Mouse (Mus musculus) cerebellum, adult 2 months (tissue): ENCODE measurements around the gene Secisbp2l. TPM values are rescaled to one million over a fixed set of nuclear protein-coding genes. Genes with fewer than 3 reads are reported as not detected.
A peak's percentile ranks its signal among the peaks of the same experiment; 100 is the strongest.

Experiments
- DNase-seq, 2 experiments: peaks; one replicate each; pipeline ENCODE4 v3.0.0; 2021
- H3K27ac ChIP-seq: fragments of 200-500 bp; 2 replicates; pipeline ENCODE4 v1.5.1; 2012; ENCODE audit warnings: low read length, control low read depth, inconsistent platforms; ENCODE audit not compliant: insufficient read depth
- H3K27me3 ChIP-seq: fragments of 200-500 bp; 2 replicates; pipeline ENCODE4 v1.6.1; 2012; ENCODE audit warnings: inconsistent platforms, mild to moderate bottlenecking, low read length, moderate library complexity; ENCODE audit not compliant: control insufficient read depth, insufficient read depth
- H3K4me1 ChIP-seq: fragments of 200-500 bp; 2 replicates; pipeline ENCODE4 v1.6.1; 2011; ENCODE audit warnings: low read length; ENCODE audit not compliant: control insufficient read depth, insufficient read depth
- H3K4me3 ChIP-seq: fragments of 200-500 bp; replicated peaks from 2 replicates; pipeline ENCODE3; 2011; ENCODE audit warnings: mild to moderate bottlenecking, low read depth, low read length, control low read depth; ENCODE audit not compliant: insufficient read depth
- CTCF ChIP-seq: fragments of 200-500 bp; IDR thresholded peaks from 2 replicates; pipeline ENCODE4 v1.5.1; 2011; ENCODE audit warnings: low read depth, mild to moderate bottlenecking, control low read depth, low read length, moderate library complexity, borderline replicate concordance; ENCODE audit not compliant: insufficient read depth
- POLR2A ChIP-seq: fragments of 200-500 bp; IDR thresholded peaks from 2 replicates; pipeline ENCODE4 v1.6.1; 2011; ENCODE audit warnings: low read length, control low read depth, borderline replicate concordance; ENCODE audit not compliant: insufficient read depth
- WGBS: fragments of 180-500 bp; shearing (Covaris S2); methylation state at CpG from one replicate; pipeline ENCODE4 v1.1.7; 2018; 5-methylcytosine and 5-hydroxymethylcytosine counted together
- polyA plus RNA-seq: library from polyadenylated mRNA; depleted of rRNA; stranded (reverse); fragments of >200 nt; gene quantifications from 2 replicates; pipeline ENCODE4 v1.2.3, GENCODE M21; 2012

Gene Secisbp2l
- polyA plus RNA-seq, 1 experiment, result 37.7 TPM

- 39% methylated on average over 1 of the region's 1 CpGs for WGBS
- DNase-seq, result no peak
- Histone ChIP-seq H3K27ac (no peak overlapping the region), H3K27me3 (no peaks in the 10 kb centered on the region), H3K4me1 (no peaks in the 10 kb centered on the region), H3K4me3 (no peak overlapping the region)
- TF ChIP-seq POLR2A (no peak), CTCF (no peak)
These were observed 23.2 kb upstream of the Secisbp2l start for GRCm38 (mm10) chr2:125805826-125806225.

GRCm38 (mm10) chr2:125801947-125802346 is 19.3 kb upstream of the Secisbp2l start:
- Histone ChIP-seq H3K4me1 (no peaks in the 10 kb centered on the region), H3K4me3 (no peak overlapping the region), H3K27me3 (no peaks in the 10 kb centered on the region), H3K27ac (no peak overlapping the region)
- TF ChIP-seq CTCF (no peak), POLR2A (no peak)
- DNase-seq, result no peak
- WGBS, result 60% methylated on average over 4 of the region's 4 CpGs

GRCm38 (mm10) chr2:125801038-125801437 is 18.4 kb upstream of the Secisbp2l start:
- Histone ChIP-seq H3K4me3 (no peak overlapping the region), H3K27ac (0 out of 2 replicates have a peak overlapping the region, but pooled peaks have one; percentile 30), H3K4me1 (no peaks in the 10 kb centered on the region), H3K27me3 (no peaks in the 10 kb centered on the region)
- DNase-seq, result peak in 1 of 2 experiments; percentile 19
- WGBS, result 67% methylated on average over 8 of the region's 8 CpGs
- no peak for TF ChIP-seq CTCF
- TF ChIP-seq POLR2A, result no peak

- 62% methylated on average over 4 of the region's 4 CpGs for WGBS
- H3K27ac ChIP-seq, result no peak overlapping the region
- DNase-seq, result peak in 1 of 2 experiments; percentile 39
- TF ChIP-seq CTCF, result no peak
- no peak for TF ChIP-seq POLR2A
- H3K4me1 ChIP-seq, result no peaks in the 10 kb centered on the region
- H3K27me3 ChIP-seq, result no peaks in the 10 kb centered on the region
- H3K4me3 ChIP-seq, result no peak overlapping the region
These were observed 17.8 kb upstream of the Secisbp2l start for GRCm38 (mm10) chr2:125800428-125800827.

GRCm38 (mm10) chr2:125797872-125798271 is 15.2 kb upstream of the Secisbp2l start:
- H3K27ac ChIP-seq, result no peak overlapping the region
- peaks cover 1% of the 10 kb centered on the region; the same call in 1 of the 2 replicates for H3K4me1 ChIP-seq
- no peak overlapping the region for H3K4me3 ChIP-seq
- DNase-seq, result no peak
- no peaks in the 10 kb centered on the region for H3K27me3 ChIP-seq
- TF ChIP-seq POLR2A (no peak), CTCF (no peak)

- no peak for TF ChIP-seq POLR2A
- TF ChIP-seq CTCF, result no peak
- DNase-seq, result no peak
- Histone ChIP-seq H3K4me3 (no peak overlapping the region), H3K27ac (no peak overlapping the region), H3K4me1 (peaks cover 2% of the 10 kb centered on the region; the same call in 1 of the 2 replicates), H3K27me3 (no peaks in the 10 kb centered on the region)
- 71% methylated on average over 2 of the region's 2 CpGs for WGBS
These were observed 12.4 kb upstream of the Secisbp2l start for GRCm38 (mm10) chr2:125795118-125795517.

GRCm38 (mm10) chr2:125794166-125794565 is 11.5 kb upstream of the Secisbp2l start:
- Histone ChIP-seq H3K4me1 (peaks cover 2% of the 10 kb centered on the region; the same call in 1 of the 2 replicates), H3K27me3 (no peaks in the 10 kb centered on the region), H3K4me3 (no peak overlapping the region), H3K27ac (no peak overlapping the region)
- TF ChIP-seq POLR2A (no peak), CTCF (no peak)
- DNase-seq, result no peak
- 81% methylated on average over 2 of the region's 2 CpGs for WGBS

- H3K27me3 ChIP-seq, result no peaks in the 10 kb centered on the region
- H3K4me3 ChIP-seq, result no peak overlapping the region
- H3K27ac ChIP-seq, result no peak overlapping the region
- WGBS, result 47% methylated on average over 11 of the region's 11 CpGs
- DNase-seq, result peak in 1 of 2 experiments; percentile 14
- no peak for TF ChIP-seq CTCF
- no peak for TF ChIP-seq POLR2A
- peaks cover 2% of the 10 kb centered on the region; the same call in 1 of the 2 replicates for H3K4me1 ChIP-seq
These were observed 10.2 kb upstream of the Secisbp2l start for GRCm38 (mm10) chr2:125792879-125793261.
